Mouse (Mus musculus) C2C12 (cell line): ENCODE measurements at regions not wholly inside any gene's neighbourhood (a gene's known extent, or its start where the extent isn't known, plus 50 kb on each side); places are given as distances from the start of the nearest gene placed in this dataset.

Experiments used
- CTCF ChIP-seq: IDR thresholded peaks from one replicate; pipeline ENCODE4 v1.5.1; 2011; ENCODE audit not compliant: control insufficient read depth, insufficient read depth, insufficient read length
- MAX ChIP-seq: IDR thresholded peaks from one replicate; pipeline ENCODE4 v1.6.1; 2011; ENCODE audit warnings: mild to moderate bottlenecking, control low read depth
- MYOG ChIP-seq: IDR thresholded peaks from one replicate; pipeline ENCODE4 v1.6.1; 2011; ENCODE audit not compliant: control insufficient read depth, insufficient read length; ENCODE audit errors: extremely low read depth
- USF1 ChIP-seq: IDR thresholded peaks from one replicate; pipeline ENCODE4 v1.6.1; 2011; ENCODE audit warnings: low read depth, mild to moderate bottlenecking, control low read depth, moderate library complexity

DNA sequence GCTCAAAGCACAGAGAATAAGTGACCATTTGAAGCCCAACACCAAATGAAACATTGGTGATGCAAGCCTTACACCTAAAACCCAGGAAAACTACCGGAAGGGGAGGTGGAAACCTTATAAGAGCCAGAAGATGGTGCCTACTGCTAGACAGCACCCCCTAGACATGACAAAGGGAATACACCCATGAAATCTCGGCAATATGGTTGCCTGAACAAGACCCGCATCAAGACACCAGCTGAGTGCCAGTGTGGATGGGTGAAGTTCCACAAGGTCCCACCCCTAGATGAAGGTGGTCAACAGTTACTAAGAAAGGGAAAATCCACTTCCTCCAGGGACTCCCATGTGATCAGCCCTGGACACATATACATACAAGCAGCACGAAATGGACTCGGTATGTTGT lies 64.2 kb upstream of the Paip1 start:
- TF ChIP-seq CTCF: no peak
- no peak for TF ChIP-seq MYOG
- TF ChIP-seq MAX: no peak
- TF ChIP-seq USF1: no peak
